Mouse (Mus musculus): Measurements from ENCODE around the gene Patj.

The Patj gene

DNA sequence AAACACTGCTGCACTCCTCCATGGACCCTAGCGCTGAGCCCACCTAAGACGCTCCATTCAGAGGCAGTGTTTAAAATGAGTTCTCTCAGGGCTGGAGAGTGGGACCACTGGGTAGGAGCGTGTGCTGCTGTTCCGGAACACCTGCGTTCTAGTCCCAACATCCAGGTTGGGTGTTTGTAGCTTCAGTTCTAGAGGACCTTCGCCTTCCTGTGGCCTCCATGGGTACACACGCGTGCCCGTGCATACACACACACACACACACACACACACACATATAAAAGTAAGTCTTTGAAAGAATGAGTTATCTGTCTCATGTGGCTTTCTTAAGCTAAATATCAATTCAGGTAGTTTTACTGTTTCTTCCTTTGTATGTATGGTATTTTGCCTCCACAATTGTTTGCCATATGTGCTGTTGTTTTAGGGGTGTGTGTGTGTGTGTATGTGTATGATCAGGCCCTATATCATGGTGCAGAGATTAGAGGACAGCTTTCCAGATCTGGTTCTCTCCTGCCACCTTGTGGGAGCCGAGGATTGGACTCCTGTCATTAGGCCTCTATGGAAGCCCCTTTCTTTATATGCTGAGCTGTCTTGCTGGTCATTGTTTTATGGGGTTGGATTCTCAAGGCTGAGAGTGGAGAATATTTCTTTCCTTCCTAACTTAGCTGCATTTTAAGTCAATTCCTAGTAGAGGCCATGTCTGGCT, 49.0 kb downstream of the Patj start:
- peak; percentile 38 for DNase-seq (ENCODE audit: low read depth, low spot score)

DNA sequence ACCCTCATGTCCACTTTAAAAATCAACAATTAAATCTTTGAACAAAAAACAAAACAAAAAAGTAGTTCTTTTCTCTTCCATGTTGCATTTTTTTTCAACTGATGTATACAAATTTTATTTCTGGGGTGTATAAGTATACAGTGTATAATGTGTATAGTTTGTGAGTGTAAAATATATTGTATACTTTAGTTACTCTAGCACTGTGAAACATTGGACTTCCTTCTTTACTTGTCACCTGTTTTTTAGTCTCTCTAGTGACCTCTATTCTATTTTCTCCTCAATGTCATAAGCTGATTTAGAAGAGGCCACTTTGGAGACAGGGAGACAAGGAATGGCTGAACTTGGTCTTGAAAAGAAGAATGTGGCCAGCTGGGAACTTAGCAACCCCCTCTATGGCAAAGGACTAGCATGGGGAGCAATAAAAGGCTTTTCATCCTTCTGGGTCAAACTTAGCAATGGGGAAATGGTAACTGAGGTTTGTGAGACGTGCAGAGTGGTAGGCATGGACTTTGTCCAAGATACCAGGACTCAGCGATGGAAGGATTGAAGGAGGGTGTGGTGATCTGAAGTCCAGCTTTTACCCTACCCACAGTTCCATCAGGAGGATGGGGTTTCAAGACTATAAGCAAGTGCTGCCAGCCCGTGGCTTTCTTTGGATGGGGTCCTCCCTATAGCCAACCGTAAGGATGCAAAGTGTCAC, 54.1 kb downstream of the Patj start:
- no peak for DNase-seq (ENCODE audit: low read depth, low spot score)

DNA sequence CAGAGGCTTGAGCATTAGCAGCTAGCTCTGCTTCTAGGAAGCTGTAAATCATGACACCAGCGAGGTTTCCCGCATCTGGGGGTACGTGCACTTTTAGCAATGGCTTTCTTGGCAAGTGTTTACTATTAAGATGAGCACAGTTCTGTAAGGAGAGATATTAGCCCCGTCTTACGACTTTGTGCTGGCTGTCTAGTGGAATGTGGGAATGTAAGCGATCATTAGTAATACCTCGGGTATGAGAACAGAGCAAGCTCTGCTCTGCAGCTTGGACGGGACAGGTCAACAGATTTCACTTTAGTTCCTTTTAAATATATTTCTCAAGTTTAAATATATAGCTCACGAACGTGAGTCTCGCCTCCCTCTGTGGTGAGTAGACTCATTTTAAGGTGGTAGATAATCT, 54.7 kb downstream of the Patj start:
- DNase-seq (ENCODE audit: low read depth, low spot score) = no peak

DNA sequence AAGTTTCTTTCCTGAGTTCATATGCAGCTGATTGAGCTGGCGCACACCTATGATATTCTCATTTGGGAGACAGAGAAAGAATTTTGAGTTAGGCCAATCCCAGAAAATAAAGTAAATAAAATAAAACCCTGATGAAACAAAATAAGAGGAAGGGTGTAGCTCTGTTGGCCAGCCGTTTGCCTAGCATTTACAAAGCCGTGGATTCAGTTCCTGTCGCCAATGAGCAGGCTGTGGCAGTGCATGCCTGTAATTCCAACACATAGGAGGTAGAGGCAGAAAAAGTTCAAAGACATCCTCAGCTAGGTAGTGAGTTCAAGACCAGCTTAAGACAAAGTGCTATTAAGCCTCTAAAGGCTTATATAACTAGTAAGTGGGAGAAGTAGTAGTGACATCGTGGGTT, 55.2 kb downstream of the Patj start:
- DNase-seq (ENCODE audit: low read depth, low spot score) = no peak

DNA sequence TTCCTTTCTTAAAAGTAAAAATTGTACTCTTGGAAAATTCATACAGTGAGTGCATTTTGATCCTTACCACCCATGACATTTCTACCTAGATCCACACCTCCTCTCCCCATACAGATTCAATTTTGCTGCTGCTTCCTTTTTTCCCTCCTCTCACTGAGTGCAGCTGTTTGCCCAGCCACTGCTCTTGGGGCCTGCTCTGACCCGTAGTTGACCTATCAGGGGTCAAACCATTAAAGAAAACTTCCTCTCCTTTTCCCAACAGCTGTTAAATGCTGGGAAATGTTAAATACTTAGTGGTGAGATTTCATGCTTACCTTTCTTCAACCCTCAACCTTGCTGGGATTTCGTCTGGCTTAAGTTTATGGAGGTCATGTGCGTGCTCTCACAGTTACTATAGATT, 55.7 kb downstream of the Patj start:
- DNase-seq (ENCODE audit: low read depth, low spot score) = no peak

DNA sequence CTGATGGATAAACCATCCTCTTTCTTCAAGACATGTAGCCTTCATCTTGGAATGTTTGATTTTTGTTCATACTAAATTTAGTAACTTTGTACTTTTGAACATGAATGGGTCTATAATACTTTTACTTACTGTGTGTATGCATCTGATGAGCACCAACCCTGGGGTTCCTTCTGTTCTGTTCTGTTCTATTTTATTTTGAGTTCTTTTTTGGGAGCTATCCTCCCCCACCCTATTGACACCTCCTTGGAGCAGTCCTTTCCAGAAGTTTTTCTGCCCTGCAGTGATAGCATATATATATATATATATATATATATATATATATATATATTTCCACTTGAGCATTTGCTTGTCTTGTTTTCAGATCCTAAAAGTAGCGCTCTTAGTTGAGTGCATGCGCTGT, 57.1 kb downstream of the Patj start:
- DNase-seq (ENCODE audit: low read depth, low spot score) = no peak

DNA sequence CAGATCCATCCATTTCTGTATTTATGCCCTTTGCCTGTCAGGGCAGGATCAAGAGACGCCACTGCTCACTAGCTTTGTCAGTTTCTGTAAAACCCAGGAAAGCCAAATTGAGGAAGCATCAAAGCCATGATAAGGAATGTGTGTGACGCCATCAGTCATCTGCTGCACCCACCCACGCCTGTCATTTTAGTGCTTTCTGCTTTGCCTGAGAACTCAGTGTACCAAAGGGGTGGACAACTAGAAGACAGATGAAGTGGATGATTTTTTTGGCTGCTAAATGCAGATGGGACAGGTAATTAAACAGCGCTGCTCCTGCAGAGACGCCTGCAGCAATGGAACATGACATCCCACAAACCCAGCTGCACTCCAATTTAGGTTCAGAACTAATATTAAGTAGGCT, 57.6 kb downstream of the Patj start:
- no peak for DNase-seq (ENCODE audit: low read depth, low spot score)

DNA sequence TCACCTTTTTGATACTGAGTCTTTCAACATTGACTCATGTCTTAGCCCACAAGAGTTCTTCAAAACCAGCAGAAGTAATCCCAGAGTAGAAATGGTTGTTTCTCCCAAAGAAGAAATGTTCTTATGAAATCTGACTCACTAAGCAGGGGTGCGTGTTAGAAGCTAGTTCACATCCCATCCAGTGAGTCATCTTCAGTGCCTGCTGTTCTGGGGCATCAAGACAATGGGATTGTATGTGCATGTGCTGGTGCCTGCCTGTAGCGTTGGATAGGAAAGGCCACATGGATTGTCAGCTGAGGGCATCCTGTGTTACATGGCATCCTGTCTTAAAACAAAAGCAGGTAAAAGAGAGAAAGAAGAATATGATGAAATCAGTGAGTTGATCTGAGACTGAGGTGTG, 59.8 kb downstream of the Patj start:
- no peak for DNase-seq (ENCODE audit: low read depth, low spot score)

DNA sequence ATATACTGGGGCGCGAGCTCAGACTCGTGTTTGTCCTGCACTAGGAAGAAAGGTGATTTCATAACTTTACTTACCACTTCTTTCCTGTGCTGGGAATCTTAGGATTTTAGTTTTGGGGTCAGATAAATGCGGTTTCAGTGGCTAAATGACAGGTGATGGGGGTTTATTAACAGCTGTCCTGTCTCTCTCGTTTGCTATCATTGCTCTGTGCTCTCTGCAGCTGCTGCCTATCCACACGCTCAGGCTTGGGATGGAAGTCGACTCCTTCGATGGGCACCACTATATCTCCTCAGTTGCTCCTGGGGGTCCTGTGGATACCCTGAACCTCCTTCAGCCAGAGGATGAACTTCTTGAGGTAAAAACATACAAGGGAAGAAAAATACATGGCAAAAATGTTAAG, 60.3 kb downstream of the Patj start:
- no peak for DNase-seq (ENCODE audit: low read depth, low spot score)

DNA sequence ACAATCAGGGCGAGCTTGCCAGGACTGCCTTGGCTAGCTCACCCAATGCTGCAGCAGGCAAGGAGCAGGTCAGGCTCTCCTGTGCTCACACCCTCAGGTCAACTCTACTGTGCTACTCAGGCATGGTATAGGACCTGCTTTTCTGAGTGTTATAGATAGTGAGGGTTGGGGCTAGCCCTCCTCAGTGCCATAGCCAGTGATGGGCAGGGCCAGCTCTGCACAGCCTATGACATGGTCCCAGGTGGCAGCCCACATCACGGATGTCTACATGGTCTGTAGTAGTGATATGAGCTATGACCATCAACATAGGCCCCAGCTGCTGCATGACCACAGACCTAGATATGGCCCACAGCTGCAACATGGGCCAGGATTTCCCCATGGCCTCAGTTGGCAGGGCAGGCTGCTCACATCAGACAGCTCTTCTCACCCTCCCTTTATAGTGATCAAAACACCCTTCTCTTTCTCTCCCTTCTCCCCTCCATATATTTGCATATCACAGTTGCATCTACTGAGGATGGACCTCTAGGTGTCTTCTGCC, 66.3 kb downstream of the Patj start:
- DNase-seq (ENCODE audit: low read depth, low spot score) = no peak

DNA sequence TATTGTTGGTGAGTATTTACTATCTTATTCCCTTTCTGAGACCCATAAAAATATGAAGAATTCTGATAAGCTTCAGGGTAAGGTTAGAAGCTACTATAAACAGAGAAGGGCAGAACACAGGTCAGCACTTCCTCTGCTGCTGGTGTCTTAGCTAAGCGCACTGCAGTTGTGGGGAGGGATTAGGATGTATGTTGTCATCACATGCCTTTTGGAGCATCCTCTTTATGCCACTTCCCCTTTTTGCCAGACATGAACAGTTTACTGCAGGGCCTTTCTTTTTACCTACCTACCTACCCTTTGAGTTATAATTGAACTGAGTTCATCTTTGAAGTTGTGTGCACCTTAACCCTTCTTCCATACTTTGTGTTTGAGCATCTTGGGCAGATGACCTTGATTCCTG, 69.9 kb downstream of the Patj start:
- DNase-seq (ENCODE audit: low read depth, low spot score) = no peak

DNA sequence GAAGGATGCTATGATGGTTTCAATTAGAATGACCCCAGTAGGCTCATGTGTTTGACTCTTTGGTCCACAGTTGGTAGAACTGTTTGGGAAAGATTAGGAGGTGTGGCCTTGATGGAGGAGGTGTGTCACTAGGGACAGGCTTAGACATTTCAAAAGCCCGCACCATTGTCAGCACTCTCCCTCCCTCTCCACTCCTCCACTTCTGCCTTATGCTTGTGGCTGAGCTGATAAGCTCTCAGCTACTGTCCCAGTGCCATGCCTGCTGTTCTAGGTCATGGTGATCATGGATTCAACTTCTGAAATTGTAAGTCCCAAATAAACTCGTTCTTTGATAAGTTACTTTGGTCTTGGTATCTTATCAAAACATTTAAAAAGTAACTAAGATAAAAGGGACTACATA, 70.3 kb downstream of the Patj start:
- no peak for DNase-seq (ENCODE audit: low read depth, low spot score)

DNA sequence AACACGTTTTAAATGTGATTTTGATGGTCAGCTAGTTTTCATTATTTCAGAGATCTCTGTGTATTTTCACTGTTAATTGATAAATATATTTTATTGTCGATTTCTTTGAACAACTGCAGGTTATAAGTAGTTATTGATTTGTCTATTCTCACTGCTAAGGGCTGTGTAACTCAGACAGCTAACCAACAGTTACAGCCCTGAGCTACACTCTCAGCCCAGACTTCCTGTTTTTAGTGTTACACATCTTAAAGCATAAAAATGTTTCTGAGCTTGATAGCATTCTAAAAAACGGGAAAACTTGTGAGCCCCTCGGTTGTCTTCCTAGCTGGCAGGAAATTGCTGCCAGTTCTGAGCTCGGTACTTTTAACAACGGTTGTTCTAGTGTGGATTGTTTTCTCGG, 75.8 kb downstream of the Patj start:
- DNase-seq (ENCODE audit: low read depth, low spot score) = no peak

DNA sequence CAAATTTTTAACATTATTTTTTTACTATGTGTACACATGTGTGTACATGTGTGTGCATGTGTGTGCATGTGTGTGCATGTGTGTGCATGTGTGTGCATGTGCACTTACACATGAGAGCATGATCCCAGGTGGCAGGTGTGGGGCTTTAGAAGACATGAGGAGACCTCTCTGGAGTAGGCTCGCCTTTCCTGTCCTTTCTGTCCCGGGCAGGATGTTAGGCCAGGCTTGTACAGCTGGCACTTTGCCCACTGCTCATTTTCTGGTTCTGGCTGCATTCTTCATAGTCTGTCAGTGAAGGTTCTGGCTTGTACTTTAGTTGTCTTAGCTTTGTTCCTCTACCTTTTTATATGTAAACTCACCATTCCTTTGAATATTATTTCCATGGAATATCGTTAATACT, 77.9 kb downstream of the Patj start:
- no peak for DNase-seq (ENCODE audit: low read depth, low spot score)

DNA sequence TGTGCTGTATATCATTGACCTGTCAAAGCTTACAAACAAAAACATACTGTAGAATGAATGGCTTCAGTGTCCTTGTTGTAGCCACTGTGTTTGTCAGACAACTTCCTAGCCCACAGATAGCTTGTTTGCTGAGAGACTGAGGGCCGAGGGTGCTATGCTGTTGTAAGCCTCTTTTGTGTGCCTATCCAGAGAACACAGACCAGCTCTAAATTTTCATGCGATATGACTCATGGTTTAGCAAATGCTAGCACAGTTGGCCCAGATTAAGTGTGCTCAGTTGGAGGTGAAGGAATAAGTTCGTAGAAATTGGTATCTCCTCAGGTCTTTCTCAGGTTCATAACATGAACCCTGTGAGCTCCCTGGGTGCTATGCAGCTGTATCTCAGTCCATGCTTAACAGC, 82.4 kb downstream of the Patj start:
- DNase-seq (ENCODE audit: low read depth, low spot score) = no peak

DNA sequence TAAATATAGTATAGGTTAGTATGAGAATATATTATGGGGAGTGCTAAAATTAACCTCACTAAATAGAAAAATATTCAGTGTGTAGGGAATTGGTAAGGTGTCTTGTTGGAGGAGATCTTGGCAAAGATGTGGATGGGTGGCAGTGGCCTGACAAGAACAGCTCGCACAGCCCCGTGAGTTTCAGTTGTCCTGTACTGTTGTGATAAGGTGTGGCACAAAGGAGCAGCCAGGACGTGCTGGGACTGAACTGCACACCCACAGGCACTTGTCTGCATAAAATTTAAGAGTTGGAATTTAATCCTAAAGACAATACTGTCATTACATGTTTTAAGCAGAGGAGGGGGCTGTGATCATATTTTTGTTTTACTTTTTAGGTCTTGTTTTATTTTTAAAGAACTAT, 90.9 kb downstream of the Patj start:
- DNase-seq (ENCODE audit: low read depth, low spot score) = no peak

DNA sequence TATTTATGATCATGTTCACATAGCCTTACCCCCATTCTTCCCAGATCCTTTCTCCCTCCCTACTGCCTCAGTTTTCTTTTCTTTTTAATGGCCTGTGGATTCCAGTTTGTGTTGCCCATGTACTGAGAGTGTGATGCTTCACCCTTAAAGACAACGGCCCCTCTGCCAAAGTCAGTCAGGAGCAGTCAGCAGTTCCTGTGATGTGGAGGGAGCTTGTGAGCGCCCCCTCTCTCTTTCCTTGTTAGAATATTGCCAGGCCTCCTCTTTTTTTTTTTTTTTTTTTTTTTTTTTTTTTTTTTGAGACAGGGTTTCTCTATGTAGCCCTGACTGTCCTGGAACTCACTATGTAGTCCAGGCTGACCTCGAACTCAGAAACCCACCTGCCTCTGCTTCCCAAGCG, 91.3 kb downstream of the Patj start:
- DNase-seq (ENCODE audit: low read depth, low spot score) = no peak

DNA sequence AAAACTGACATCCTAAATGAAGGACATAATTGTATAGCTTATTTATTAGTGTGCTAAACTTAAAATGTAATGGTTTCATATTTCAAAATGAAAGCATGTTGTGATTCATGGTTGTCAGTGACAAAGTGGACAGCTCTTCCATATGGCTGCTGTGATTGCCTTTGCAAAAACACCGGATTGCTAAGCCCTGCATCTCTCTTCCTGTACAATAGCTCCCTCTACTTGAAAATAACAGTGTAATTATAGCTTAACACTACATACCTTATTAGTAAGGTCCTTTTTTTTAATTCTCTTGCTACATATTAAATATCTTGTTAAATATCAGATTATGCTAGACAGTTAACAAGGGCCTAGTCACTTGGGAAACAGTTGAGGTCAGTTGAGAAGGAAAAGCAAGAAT, 93.8 kb downstream of the Patj start:
- no peak for DNase-seq (ENCODE audit: low read depth, low spot score)

DNA sequence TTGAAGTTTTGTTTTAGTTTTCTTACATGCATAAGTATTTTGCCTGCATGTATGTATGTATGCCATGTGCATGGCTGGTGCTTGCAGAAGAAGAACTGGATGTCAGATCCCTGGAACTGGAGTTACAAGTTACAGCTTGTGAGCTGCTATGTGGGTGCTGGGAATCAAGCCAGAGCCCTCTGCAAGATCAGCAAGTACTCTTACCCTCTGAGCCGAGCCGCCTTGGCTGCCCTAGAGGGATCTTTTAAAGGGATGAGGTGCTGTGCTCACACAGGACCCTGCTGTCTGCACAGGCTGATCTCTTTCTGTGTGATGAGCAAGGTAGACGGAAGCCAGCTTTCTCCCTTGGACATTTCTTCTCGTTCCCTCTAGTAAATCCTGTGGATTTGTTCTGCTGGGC, 102.8 kb downstream of the Patj start:
- no peak for DNase-seq (ENCODE audit: low read depth, low spot score)

DNA sequence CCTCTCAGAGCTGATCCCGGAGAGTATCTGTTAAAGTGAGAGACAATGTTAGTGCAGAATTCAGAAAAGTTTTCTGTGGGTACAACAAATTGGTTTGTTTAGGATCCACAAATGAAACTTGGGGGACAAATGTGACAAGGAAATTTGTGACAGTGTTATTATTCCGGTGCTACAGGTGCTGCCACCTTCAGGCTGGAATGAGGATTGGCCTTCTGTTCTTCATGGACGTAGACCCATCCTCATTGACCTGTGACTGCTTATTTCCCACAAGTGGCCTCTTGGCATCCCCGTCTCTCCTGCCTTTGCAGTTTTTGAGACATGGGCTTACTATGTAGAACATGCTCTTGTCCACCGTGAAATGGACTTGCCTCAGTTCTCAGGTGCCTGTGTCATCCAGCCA, 104.6 kb downstream of the Patj start:
- no peak for DNase-seq (ENCODE audit: low read depth, low spot score)

DNA sequence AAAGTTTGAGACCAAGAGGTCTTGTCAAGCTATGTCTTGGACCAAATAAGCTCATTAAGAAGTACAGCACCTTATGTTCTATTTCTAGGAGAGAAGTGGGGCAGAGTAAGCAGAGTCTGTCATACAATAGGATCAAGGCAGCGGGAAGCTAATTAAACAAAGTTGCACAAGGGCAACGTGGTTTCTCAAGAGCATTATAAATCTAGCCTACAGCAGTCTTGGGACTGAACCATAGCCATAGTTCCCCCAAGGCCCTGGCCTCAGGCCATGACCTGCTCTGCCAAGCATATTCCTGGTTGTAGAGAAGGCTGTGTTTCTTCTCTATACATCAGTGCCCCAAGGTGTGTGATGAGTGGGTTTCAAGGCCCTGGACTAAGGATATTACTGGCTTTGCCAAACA, 105.3 kb downstream of the Patj start:
- DNase-seq (ENCODE audit: low read depth, low spot score) = no peak

DNA sequence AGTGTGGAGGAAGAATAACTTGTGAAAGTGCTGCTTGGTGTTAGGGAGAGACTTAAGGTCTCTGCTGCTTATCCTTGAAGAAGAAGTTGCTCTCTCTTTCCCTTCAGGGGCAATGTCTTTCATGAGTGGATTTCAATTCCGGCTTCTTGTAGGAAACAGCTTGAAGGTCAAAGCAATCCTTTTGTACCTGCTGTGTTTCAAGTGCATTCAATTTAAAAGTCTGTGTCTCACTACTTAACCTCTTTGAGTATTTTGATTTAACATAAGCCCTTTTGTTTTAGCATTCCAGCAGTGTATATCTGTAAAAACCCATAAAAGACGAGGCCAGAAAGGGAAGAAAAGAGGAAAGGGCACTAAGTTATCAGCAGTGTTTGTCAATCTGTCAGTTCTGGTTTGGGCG, 109.2 kb downstream of the Patj start:
- DNase-seq (ENCODE audit: low read depth, low spot score) = no peak

DNA sequence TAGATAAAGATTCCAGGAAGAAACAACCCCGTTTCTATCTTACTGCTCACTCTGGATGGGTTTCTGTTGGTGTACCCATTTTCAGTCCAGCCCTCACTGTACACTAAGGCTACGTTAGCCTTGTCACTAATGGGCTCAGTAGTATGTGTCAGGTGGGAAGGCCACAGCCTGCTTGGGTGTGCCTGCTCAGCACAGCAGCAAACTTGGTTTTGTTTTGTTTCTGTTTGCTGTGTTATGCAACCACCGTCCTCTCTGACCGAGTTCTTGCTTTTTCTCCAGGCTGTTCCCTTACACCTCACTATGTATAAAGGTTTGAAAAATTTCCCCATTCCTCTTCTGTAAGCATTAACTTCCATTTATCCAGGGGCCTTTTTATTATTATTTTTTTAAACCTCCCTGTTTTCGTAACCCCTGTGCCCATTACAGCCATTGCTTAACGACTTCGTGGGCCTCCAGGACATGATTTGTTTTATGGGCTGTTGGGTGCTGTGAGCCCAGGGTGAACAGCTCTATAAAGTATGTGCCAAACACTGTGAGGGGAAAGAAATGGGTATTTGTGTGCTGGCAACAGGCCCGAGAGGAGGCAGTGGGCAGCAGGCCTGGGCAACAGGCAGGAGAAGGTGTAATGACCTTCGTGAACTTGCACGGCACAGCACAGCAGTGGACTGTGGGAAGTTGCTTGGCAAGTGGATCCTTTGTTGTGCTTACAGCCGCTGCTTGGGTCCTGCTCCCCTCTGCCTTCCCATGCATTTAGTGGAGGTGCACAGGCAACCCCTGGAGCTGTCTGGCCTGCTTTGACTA, 113.1 kb downstream of the Patj start:
- no peak for DNase-seq (ENCODE audit: low read depth, low spot score)

Measured in embryo, embryonic 11.5 days (tissue).